Mouse (Mus musculus): ENCODE data around the gene Adm. TPM values are rescaled to one million over a fixed set of nuclear protein-coding genes. Genes with fewer than 3 reads are reported as not detected.
"Not testable (repeated sequence)": the region's sequence is repeated elsewhere in the genome, so short reads cannot be mapped to it uniquely, and the experiment has no call there.

Gene Adm
- polyA plus RNA-seq, 1 experiment from 2014 or later = 4.1 TPM

DNA sequence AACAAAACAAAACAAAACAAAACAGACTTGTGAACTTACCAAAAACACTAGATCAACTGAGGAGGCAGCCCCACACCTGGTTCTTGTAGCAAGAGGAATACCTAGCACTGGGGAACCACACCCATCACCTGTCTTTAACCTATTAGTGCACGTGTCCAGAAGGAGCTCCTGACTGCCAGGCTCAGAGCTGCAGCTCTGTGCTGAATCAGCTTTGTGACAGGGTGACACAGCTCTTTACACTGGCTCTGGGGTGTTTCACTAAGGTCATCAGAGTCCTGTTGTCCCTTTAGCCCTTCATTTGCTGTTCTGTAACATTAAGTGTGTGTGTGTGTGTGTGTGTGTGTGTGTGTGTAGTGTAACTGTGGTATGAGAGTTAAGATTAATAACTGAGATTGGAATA, 9.1 kb downstream of the Adm start:
- H3K36me3 ChIP-seq (replicated peaks) = no peaks in the 10 kb centered on the region
- H3K9me3 ChIP-seq = no peaks in the 10 kb centered on the region
- no peak overlapping the region for H3K27ac ChIP-seq
- no peak overlapping the region for H3K4me3 ChIP-seq
- H3K27me3 ChIP-seq (ENCODE audit: poor library complexity, severe bottlenecking) = peaks cover 14% of the 10 kb centered on the region
- 43% methylated on average over 1 of the region's 1 CpGs for WGBS
- peaks cover 19% of the 10 kb centered on the region for H3K4me1 ChIP-seq
- no peak for DNase-seq (ENCODE audit: extremely low spot score, low spot score)

- H3K27me3 ChIP-seq (ENCODE audit: poor library complexity, severe bottlenecking) = no peaks in the 10 kb centered on the region; the same call in 1 of the 2 replicates
- WGBS = 45% methylated on average over 17 of the region's 17 CpGs
- H3K36me3 ChIP-seq (replicated peaks) = no peaks in the 10 kb centered on the region
- H3K4me3 ChIP-seq = no peak overlapping the region
- H3K27ac ChIP-seq = peak overlapping the region; percentile 54
- peak; percentile 23 for DNase-seq (ENCODE audit: extremely low spot score, low spot score)
- H3K4me1 ChIP-seq = peaks cover 38% of the 10 kb centered on the region
- no peaks in the 10 kb centered on the region for H3K9me3 ChIP-seq
Observed at GRCm38 (mm10) chr7:110638305-110639110, 11.0 kb downstream of the Adm start.

DNA sequence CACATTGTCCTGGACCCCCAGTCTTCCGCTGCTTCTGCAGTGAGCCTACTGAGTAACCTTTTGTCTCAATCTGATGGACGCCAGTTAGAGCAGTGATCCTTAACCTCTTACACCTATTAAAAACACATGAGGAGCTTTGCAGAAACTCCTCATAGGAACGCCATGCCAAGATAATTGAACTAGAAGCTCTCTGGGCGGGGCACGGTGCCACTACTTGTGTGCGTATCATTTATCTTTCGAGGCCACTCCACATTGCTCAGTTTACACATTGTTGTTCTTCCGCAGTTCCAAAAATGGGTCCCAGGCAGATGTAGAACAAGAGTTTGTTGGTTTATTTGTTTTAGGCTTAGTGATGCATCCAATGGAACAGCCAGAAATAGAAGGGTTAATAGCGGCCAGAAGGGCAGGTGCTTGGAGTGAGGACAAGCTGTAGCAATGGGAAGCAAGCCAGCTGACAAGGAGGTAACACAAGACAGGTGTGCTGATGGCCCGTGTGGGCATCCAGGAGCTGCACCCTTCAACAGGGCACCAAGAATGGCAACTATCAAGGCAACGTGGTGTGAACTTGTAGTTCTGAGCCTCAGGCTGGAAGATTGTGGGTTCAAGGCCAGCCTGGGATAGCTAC, 11.9 kb downstream of the Adm start:
- DNase-seq (ENCODE audit: extremely low spot score, low spot score) = no peak
- Histone ChIP-seq H3K27ac (no peak overlapping the region), H3K36me3 (replicated peaks) (no peaks in the 10 kb centered on the region), H3K9me3 (no peaks in the 10 kb centered on the region), H3K27me3 (ENCODE audit: poor library complexity, severe bottlenecking) (peaks cover 5% of the 10 kb centered on the region), H3K4me1 (peaks cover 43% of the 10 kb centered on the region), H3K4me3 (no peak overlapping the region)
- WGBS = 85% methylated on average over 11 of the region's 11 CpGs

DNA sequence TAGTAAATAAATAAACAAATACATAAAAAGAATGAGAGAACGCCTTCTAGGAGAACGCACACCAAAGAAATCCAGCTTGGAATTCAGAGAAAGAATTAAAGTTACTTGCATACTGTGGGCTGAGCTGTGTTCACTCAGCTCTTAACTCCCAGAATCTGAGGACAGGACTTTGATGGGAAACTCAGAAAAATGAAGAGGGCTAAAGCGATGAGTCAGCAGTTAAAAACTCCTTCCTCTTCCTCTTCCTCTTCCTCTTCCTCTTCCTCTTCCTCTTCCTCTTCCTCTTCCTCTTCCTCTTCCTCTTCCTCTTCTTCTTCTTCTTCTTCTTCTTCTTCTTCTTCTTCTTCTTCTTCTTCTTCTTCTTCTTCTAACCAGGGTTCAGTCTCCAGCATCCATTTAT, 12.5 kb downstream of the Adm start:
- not testable (repeated sequence) for H3K27me3 ChIP-seq (ENCODE audit: poor library complexity, severe bottlenecking); H3K36me3 ChIP-seq (replicated peaks); H3K27ac ChIP-seq; H3K9me3 ChIP-seq; DNase-seq (ENCODE audit: extremely low spot score, low spot score); H3K4me3 ChIP-seq
- 96% methylated on average over 3 of the region's 3 CpGs for WGBS
- H3K4me1 ChIP-seq = peaks cover 48% of the 10 kb centered on the region

- no peaks in the 10 kb centered on the region for H3K36me3 ChIP-seq (replicated peaks)
- 82% methylated on average over 5 of the region's 5 CpGs for WGBS
- peaks cover 8% of the 10 kb centered on the region; the same call in 1 of the 2 replicates for H3K9me3 ChIP-seq
- peak; percentile 57 for DNase-seq (ENCODE audit: extremely low spot score, low spot score)
- H3K27ac ChIP-seq = no peak overlapping the region
- peaks cover 5% of the 10 kb centered on the region; the same call in 1 of the 2 replicates for H3K27me3 ChIP-seq (ENCODE audit: poor library complexity, severe bottlenecking)
- peaks cover 33% of the 10 kb centered on the region for H3K4me1 ChIP-seq
- H3K4me3 ChIP-seq = no peak overlapping the region
Observed at GRCm38 (mm10) chr7:110645311-110645710, 17.9 kb downstream of the Adm start.

DNA sequence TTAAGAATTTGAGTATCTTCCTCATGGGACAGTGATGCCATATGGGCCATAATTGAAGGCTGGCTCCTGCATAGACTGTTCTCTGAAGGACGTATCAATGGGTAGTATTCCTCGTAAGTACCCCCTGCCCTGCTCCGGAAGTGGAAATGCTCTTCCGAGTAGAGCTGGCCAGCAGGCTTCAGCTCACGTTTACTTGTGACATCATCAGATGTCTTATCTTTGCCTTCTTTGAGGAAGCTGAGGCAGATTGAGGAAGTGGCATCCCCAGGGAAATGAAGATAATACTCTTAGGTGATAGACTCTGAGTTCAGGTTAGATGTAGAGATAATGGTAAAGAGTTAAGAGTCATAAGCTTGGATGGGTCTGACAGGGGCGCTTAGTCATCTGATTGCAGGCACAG, 18.4 kb downstream of the Adm start:
- H3K36me3 ChIP-seq (replicated peaks) = no peaks in the 10 kb centered on the region
- peaks cover 33% of the 10 kb centered on the region for H3K4me1 ChIP-seq
- H3K4me3 ChIP-seq = no peak overlapping the region
- peaks cover 8% of the 10 kb centered on the region; the same call in 1 of the 2 replicates for H3K9me3 ChIP-seq
- peaks cover 5% of the 10 kb centered on the region; the same call in 1 of the 2 replicates for H3K27me3 ChIP-seq (ENCODE audit: poor library complexity, severe bottlenecking)
- no peak for DNase-seq (ENCODE audit: extremely low spot score, low spot score)
- no peak overlapping the region for H3K27ac ChIP-seq
- WGBS = 90% methylated on average over 6 of the region's 6 CpGs

DNA sequence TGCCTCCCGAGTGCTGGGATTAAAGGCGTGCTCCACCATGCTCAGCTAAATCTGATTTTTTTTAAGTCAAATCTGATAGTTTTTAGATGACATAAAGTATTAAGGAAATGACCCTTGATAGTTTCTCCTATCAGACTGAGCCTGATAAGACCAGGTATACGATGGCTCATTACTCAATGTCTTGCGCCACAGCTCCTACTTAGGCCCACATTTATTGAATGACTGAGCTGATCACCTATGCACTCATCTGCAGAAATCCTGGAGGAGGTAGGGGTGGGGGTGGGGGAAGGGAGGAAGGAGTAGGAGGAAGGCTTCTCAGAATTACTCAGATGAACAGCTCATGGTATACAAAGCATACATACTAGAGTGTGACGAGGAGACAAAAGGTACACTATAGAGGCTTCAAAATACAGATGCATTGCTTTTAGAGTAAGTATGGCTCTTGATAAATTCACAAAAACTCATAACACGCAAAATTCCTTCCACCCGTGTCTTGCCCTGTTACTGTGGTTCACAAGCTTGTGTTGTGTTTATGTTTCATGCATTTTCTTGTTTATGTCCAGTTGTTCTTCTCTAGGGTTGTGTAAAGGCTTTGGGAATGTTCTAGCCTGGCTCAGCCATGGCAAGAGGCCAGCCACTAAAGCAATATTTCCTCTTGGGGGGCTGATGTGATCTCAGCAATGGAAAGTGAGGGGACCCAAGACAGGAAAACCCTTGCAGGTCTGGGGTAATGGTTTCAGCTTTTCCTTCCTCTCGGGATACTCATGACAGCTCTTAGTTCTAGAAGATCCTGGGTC, 19.3 kb downstream of the Adm start:
- DNase-seq (ENCODE audit: extremely low spot score, low spot score) = no peak
- H3K36me3 ChIP-seq (replicated peaks) = no peaks in the 10 kb centered on the region
- H3K27ac ChIP-seq = no peak overlapping the region
- 93% methylated on average over 8 of the region's 8 CpGs for WGBS
- no peak overlapping the region for H3K4me3 ChIP-seq
- peaks cover 8% of the 10 kb centered on the region; the same call in 1 of the 2 replicates for H3K9me3 ChIP-seq
- peaks cover 5% of the 10 kb centered on the region; the same call in 1 of the 2 replicates for H3K27me3 ChIP-seq (ENCODE audit: poor library complexity, severe bottlenecking)
- H3K4me1 ChIP-seq = peaks cover 27% of the 10 kb centered on the region

- H3K27ac ChIP-seq = no peak overlapping the region
- DNase-seq (ENCODE audit: extremely low spot score, low spot score) = no peak
- WGBS = 90% methylated on average over 15 of the region's 15 CpGs
- H3K9me3 ChIP-seq = peaks cover 8% of the 10 kb centered on the region; the same call in 1 of the 2 replicates
- H3K27me3 ChIP-seq (ENCODE audit: poor library complexity, severe bottlenecking) = peaks cover 5% of the 10 kb centered on the region; the same call in 1 of the 2 replicates
- H3K4me1 ChIP-seq = peaks cover 17% of the 10 kb centered on the region
- H3K36me3 ChIP-seq (replicated peaks) = no peaks in the 10 kb centered on the region
- no peak overlapping the region for H3K4me3 ChIP-seq
Observed at GRCm38 (mm10) chr7:110647559-110648454, 20.3 kb downstream of the Adm start.

GRCm38 (mm10) chr7:110648455-110649085, 21.1 kb downstream of the Adm start:
- no peak overlapping the region for H3K27ac ChIP-seq
- H3K4me3 ChIP-seq = no peak overlapping the region
- DNase-seq (ENCODE audit: extremely low spot score, low spot score) = no peak
- H3K4me1 ChIP-seq = peaks cover 10% of the 10 kb centered on the region
- peaks cover 5% of the 10 kb centered on the region; the same call in 1 of the 2 replicates for H3K27me3 ChIP-seq (ENCODE audit: poor library complexity, severe bottlenecking)
- H3K9me3 ChIP-seq = peaks cover 8% of the 10 kb centered on the region; the same call in 1 of the 2 replicates
- H3K36me3 ChIP-seq (replicated peaks) = no peaks in the 10 kb centered on the region
- WGBS = 85% methylated on average over 13 of the region's 13 CpGs

- Histone ChIP-seq H3K4me1 (peaks cover 6% of the 10 kb centered on the region), H3K36me3 (replicated peaks) (no peaks in the 10 kb centered on the region), H3K27me3 (ENCODE audit: poor library complexity, severe bottlenecking) (no peaks in the 10 kb centered on the region), H3K9me3 (peaks cover 8% of the 10 kb centered on the region; the same call in 1 of the 2 replicates), H3K4me3 (no peak overlapping the region), H3K27ac (no peak overlapping the region)
- no peak for DNase-seq (ENCODE audit: extremely low spot score, low spot score)
- 89% methylated on average over 6 of the region's 6 CpGs for WGBS
Observed at GRCm38 (mm10) chr7:110649133-110649987, 21.9 kb downstream of the Adm start.

DNA sequence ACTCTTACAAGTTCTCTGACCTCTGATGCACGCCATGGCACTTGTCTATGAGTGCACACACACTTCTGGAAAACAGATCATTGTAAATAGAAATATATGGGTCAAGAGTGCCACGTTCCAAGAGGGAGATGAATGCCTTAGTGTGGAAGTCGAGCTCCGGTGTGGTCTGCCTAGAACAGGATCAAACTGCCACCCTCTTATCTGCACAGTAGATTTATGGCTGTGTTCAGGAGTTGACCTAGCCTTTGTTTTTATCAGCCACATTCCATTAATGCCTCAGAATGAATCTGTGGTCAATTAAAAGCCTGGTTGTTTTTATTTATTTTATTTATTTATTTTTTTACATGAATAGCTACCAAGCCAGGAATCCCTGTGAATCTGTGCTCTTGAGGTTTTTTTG, 23.0 kb downstream of the Adm start:
- H3K27me3 ChIP-seq (ENCODE audit: poor library complexity, severe bottlenecking) = no peaks in the 10 kb centered on the region
- H3K36me3 ChIP-seq (replicated peaks) = no peaks in the 10 kb centered on the region
- 91% methylated on average over 4 of the region's 4 CpGs for WGBS
- H3K27ac ChIP-seq = no peak overlapping the region
- no peak for DNase-seq (ENCODE audit: extremely low spot score, low spot score)
- H3K9me3 ChIP-seq = peaks cover 8% of the 10 kb centered on the region; the same call in 1 of the 2 replicates
- H3K4me1 ChIP-seq = no peaks in the 10 kb centered on the region
- H3K4me3 ChIP-seq = no peak overlapping the region

All from forebrain, embryonic 10.5 days (tissue).